Mouse (Mus musculus): ENCODE data around the gene Prkca. TPM values are rescaled to one million over a fixed set of nuclear protein-coding genes. Genes with fewer than 3 reads are reported as not detected.

The Prkca gene
- polyA plus RNA-seq, 1 experiment from 2014 or later: 3.4 TPM

GRCm38 (mm10) chr11:108028398-108028797 lies 315.3 kb downstream of the Prkca start:
- no peak for DNase-seq (ENCODE audit: low spot score)
- Histone ChIP-seq H3K27ac (replicated peaks) (no peak overlapping the region), H3K36me3 (replicated peaks) (no peaks in the 10 kb centered on the region), H3K4me1 (peaks cover 15% of the 10 kb centered on the region; the same call in 1 of the 2 replicates), H3K4me3 (no peak overlapping the region), H3K27me3 (replicated peaks; ENCODE audit: low read depth, poor library complexity, severe bottlenecking) (no peaks in the 10 kb centered on the region), H3K9me3 (no peaks in the 10 kb centered on the region)
- WGBS: 69% methylated on average over 12 of the region's 12 CpGs

- whole genome bisulfite sequencing: 52% methylated on average over 7 of the region's 7 CpGs
- H3K9me3 ChIP-seq: no peaks in the 10 kb centered on the region
- no peaks in the 10 kb centered on the region for H3K27me3 ChIP-seq (replicated peaks; ENCODE audit: low read depth, poor library complexity, severe bottlenecking)
- DNase-seq (ENCODE audit: low spot score): peak; percentile 37
- H3K4me1 ChIP-seq: peaks cover 13% of the 10 kb centered on the region; the same call in 1 of the 2 replicates
- no peak overlapping the region for H3K4me3 ChIP-seq
- no peak overlapping the region for H3K27ac ChIP-seq (replicated peaks)
- H3K36me3 ChIP-seq (replicated peaks): no peaks in the 10 kb centered on the region
Measured at GRCm38 (mm10) chr11:108025726-108026425, 317.9 kb downstream of the Prkca start.

- DNase-seq (ENCODE audit: low spot score): no peak
- WGBS: 79% methylated on average over 14 of the region's 14 CpGs
- no peak overlapping the region for H3K4me3 ChIP-seq
Measured at GRCm38 (mm10) chr11:108023188-108023587, 320.5 kb downstream of the Prkca start.

GRCm38 (mm10) chr11:108020889-108021288 lies 322.8 kb downstream of the Prkca start:
- 69% methylated on average over 3 of the region's 3 CpGs for WGBS

More at GRCm38 (mm10) chr11:108023188-108023587, 320.5 kb downstream of the Prkca start:
- Histone ChIP-seq H3K27ac (replicated peaks) (no peak overlapping the region), H3K9me3 (no peaks in the 10 kb centered on the region), H3K27me3 (replicated peaks; ENCODE audit: low read depth, poor library complexity, severe bottlenecking) (no peaks in the 10 kb centered on the region), H3K4me1 (peaks cover 10% of the 10 kb centered on the region; the same call in 1 of the 2 replicates), H3K36me3 (replicated peaks) (no peaks in the 10 kb centered on the region)

GRCm38 (mm10) chr11:108015284-108015683 lies 328.4 kb downstream of the Prkca start:
- no peak overlapping the region for H3K4me3 ChIP-seq
- WGBS: 86% methylated on average over 5 of the region's 5 CpGs
- no peak for DNase-seq (ENCODE audit: low spot score)
- peaks cover 12% of the 10 kb centered on the region for H3K4me1 ChIP-seq
- H3K36me3 ChIP-seq (replicated peaks): no peaks in the 10 kb centered on the region
- no peaks in the 10 kb centered on the region for H3K27me3 ChIP-seq (replicated peaks; ENCODE audit: low read depth, poor library complexity, severe bottlenecking)
- H3K9me3 ChIP-seq: no peaks in the 10 kb centered on the region
- H3K27ac ChIP-seq (replicated peaks): no peak overlapping the region

More at GRCm38 (mm10) chr11:108020889-108021288, 322.8 kb downstream of the Prkca start:
- Histone ChIP-seq H3K9me3 (no peaks in the 10 kb centered on the region), H3K36me3 (replicated peaks) (no peaks in the 10 kb centered on the region), H3K27me3 (replicated peaks; ENCODE audit: low read depth, poor library complexity, severe bottlenecking) (no peaks in the 10 kb centered on the region), H3K27ac (replicated peaks) (no peak overlapping the region), H3K4me1 (0 out of 2 replicates have a peak, but pooled peaks cover under 1% of the 10 kb centered on the region), H3K4me3 (no peak overlapping the region)
- DNase-seq (ENCODE audit: low spot score): no peak

- no peaks in the 10 kb centered on the region for H3K9me3 ChIP-seq
- H3K36me3 ChIP-seq (replicated peaks): no peaks in the 10 kb centered on the region
- H3K27ac ChIP-seq (replicated peaks): no peak overlapping the region
- DNase-seq (ENCODE audit: low spot score): no peak
- H3K27me3 ChIP-seq (replicated peaks; ENCODE audit: low read depth, poor library complexity, severe bottlenecking): no peaks in the 10 kb centered on the region
- H3K4me3 ChIP-seq: no peak overlapping the region
- H3K4me1 ChIP-seq: peaks cover 12% of the 10 kb centered on the region
- WGBS: 61% methylated on average over 5 of the region's 5 CpGs
Measured at GRCm38 (mm10) chr11:108013390-108013789, 330.3 kb downstream of the Prkca start.

GRCm38 (mm10) chr11:108010465-108010864 lies 333.3 kb downstream of the Prkca start:
- Histone ChIP-seq H3K4me1 (peaks cover 17% of the 10 kb centered on the region), H3K27ac (replicated peaks) (no peak overlapping the region), H3K36me3 (replicated peaks) (no peaks in the 10 kb centered on the region), H3K27me3 (replicated peaks; ENCODE audit: low read depth, poor library complexity, severe bottlenecking) (no peaks in the 10 kb centered on the region), H3K9me3 (no peaks in the 10 kb centered on the region), H3K4me3 (no peak overlapping the region)
- no peak for DNase-seq (ENCODE audit: low spot score)
- 70% methylated on average over 4 of the region's 4 CpGs for WGBS

GRCm38 (mm10) chr11:107998891-107999290 lies 344.8 kb downstream of the Prkca start:
- Histone ChIP-seq H3K4me1 (peaks cover 17% of the 10 kb centered on the region), H3K27me3 (replicated peaks; ENCODE audit: low read depth, poor library complexity, severe bottlenecking) (no peaks in the 10 kb centered on the region), H3K4me3 (no peak overlapping the region), H3K9me3 (no peaks in the 10 kb centered on the region), H3K36me3 (replicated peaks) (no peaks in the 10 kb centered on the region), H3K27ac (replicated peaks) (no peak overlapping the region)
- WGBS: 82% methylated on average over 3 of the region's 3 CpGs
- DNase-seq (ENCODE audit: low spot score): no peak

- no peak for DNase-seq (ENCODE audit: low spot score)
- Histone ChIP-seq H3K4me1 (peaks cover 8% of the 10 kb centered on the region; the same call in 1 of the 2 replicates), H3K27ac (replicated peaks) (no peak overlapping the region), H3K9me3 (no peaks in the 10 kb centered on the region), H3K36me3 (replicated peaks) (no peaks in the 10 kb centered on the region), H3K4me3 (no peak overlapping the region), H3K27me3 (replicated peaks; ENCODE audit: low read depth, poor library complexity, severe bottlenecking) (no peaks in the 10 kb centered on the region)
- 86% methylated on average over 11 of the region's 11 CpGs for WGBS
Measured at GRCm38 (mm10) chr11:107996896-107997670, 346.6 kb downstream of the Prkca start.

- 0 out of 2 replicates have a peak overlapping the region, but pooled peaks have one; percentile 7 for H3K27ac ChIP-seq (replicated peaks)
- H3K4me1 ChIP-seq: peaks cover 11% of the 10 kb centered on the region; the same call in 1 of the 2 replicates
- WGBS: 50% methylated on average over 6 of the region's 6 CpGs
- H3K36me3 ChIP-seq (replicated peaks): no peaks in the 10 kb centered on the region
- DNase-seq (ENCODE audit: low spot score): peak; percentile 57
- H3K9me3 ChIP-seq: no peaks in the 10 kb centered on the region
- no peak overlapping the region for H3K4me3 ChIP-seq
- H3K27me3 ChIP-seq (replicated peaks; ENCODE audit: low read depth, poor library complexity, severe bottlenecking): no peaks in the 10 kb centered on the region
Measured at GRCm38 (mm10) chr11:107994487-107994886, 349.2 kb downstream of the Prkca start.

- Histone ChIP-seq H3K9me3 (no peaks in the 10 kb centered on the region), H3K36me3 (replicated peaks) (no peaks in the 10 kb centered on the region), H3K4me1 (peaks cover 11% of the 10 kb centered on the region; the same call in 1 of the 2 replicates), H3K4me3 (no peak overlapping the region), H3K27me3 (replicated peaks; ENCODE audit: low read depth, poor library complexity, severe bottlenecking) (no peaks in the 10 kb centered on the region), H3K27ac (replicated peaks) (no peak overlapping the region)
- WGBS: 80% methylated on average over 3 of the region's 3 CpGs
- DNase-seq (ENCODE audit: low spot score): no peak
Measured at GRCm38 (mm10) chr11:107993792-107994191, 349.9 kb downstream of the Prkca start.

GRCm38 (mm10) chr11:107992500-107992899 lies 351.2 kb downstream of the Prkca start:
- Histone ChIP-seq H3K9me3 (no peaks in the 10 kb centered on the region), H3K27ac (replicated peaks) (peak overlapping the region; percentile 20; the same call in 1 of the 2 replicates), H3K4me1 (peaks cover 11% of the 10 kb centered on the region; the same call in 1 of the 2 replicates), H3K4me3 (no peak overlapping the region), H3K27me3 (replicated peaks; ENCODE audit: low read depth, poor library complexity, severe bottlenecking) (no peaks in the 10 kb centered on the region), H3K36me3 (replicated peaks) (no peaks in the 10 kb centered on the region)
- DNase-seq (ENCODE audit: low spot score): no peak
- 54% methylated on average over 11 of the region's 11 CpGs for WGBS
